Mouse (Mus musculus): ENCODE measurements around the gene Ush2a.

Ush2a gene

DNA sequence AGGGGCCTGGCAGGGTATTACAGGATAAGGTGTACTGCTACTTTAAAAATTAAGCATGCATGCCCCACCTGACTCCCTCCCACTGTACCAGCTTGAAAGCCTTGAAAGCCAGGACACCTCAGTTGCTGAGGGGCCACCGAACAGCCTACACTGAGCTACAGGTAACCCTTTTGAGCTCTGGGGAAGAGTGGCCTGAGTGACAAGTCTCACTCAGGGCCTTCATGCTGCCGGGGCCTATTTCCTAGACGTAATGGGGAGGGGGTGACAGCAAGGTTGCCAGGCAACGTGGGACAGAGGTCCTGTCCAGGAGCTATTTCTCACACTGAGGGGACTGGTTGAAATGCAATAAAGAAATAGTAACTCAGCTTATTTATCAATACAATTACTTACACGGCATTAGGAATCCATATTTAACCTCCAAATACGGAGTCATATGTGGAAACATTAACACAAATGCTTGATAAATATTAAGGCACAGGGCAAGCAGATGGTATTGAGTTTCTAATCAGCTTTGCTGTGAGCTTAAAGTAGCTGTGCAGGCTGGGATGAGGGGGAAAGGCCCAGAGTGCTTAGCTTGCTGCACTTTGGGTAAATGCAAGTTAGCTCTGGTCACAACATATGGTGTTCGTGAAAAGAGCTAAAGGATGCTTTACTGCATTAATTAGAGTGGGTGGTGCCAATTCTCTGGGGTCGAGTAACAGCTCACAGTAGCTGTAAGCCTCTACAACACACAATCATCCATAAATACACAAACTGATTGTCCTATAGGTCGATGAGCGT, at the start of gene Ush2a:
Gene Ush2a, plus strand, starts transcription at position 121 of the 780 bp plus-strand sequence.
- no peak for DNase-seq (ENCODE audit: extremely low spot score, low spot score)

DNA sequence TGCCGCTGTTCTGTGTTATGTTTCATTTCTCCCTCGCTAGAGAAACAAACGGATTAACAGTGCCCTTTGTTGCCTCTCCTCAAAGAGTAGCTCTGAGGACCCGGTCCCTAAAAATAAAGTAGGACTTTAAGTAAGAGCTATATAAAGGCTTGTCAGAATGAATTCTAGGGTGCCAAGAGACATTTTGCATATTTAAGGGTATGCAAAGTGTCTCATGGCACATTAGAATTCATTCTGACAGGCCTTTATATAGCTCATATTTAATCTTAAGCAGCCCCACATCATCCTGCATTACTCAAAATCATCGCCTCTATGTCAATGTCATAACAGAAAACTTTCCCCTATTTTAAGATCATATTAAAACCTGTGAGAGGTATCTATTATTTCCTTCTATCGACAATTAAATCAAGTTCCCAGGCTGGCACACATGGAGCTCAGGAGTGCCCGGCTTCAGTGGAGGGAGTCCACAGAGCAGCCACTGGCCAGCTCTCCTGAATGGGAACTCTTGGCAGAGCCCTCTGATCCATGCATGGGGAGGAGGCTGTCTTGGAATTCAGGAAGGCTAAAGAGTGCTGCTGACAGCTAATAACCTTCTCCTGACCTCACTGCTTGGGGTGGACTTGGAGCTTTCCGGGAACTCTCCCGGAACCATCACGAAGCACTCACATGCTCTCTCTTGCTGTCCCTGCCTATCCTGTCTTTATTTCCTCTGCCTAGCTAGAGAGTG, 46.8 kb upstream of the Ush2a start:
- no peak for DNase-seq (ENCODE audit: extremely low spot score, low spot score)

DNA sequence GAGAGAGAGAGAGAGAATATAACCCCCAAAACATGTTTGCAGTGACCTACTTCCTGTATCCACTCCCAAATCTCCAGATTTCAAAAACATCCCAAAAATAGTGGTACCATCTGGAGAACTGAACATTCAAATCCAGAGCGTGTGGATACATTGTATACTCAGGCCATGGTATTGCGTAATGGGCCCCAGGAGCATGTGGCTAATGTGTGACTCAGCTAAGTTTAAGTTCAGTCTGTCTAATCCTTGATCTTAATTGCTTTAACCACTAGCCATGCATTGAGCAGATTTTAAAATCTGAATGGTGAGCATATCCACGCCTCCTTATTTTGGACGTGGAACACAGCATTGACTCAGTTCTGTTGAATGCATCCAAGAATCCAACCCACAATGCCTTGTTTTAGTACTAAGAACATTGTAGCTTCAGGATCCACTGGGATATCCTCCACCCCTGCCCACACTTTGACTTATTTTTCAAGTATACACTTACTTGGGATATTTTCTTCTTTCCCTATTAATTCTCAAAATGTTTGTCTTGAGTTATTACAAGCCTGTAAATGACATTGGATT, 40.5 kb upstream of the Ush2a start:
- DNase-seq (ENCODE audit: extremely low spot score, low spot score) = no peak

DNA sequence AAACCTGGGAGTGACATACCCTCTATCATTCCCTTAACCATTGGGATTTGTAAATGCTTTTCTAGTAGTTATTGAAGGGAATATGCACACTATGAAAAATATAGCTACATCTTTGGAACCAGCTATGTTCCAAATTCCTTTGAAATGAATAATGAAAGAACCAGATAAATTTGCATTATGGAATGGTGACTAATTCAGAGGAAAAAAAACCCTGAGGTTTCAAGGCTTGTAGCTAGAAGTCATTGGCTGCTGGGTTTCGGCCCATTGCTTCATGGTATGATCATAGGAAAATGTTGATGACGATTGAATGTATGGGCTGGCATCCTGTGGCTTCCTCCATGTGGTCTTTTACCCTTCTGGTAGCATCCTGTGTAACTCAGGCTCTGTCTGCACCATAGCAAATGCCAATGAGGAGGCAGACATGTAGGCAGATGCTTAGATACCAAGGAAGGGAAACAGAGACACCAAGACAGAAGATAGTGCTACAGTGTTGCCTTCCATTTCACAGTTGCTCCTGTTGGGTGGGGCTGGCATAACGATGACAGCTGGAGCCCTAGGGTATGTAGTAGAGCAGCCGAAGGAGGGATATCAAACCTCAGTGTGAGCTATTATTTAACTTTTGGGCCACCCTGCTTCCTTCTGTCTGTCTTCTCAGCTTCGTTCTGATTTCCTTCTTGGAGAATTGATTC, 28.6 kb upstream of the Ush2a start:
- DNase-seq (ENCODE audit: extremely low spot score, low spot score) = no peak

DNA sequence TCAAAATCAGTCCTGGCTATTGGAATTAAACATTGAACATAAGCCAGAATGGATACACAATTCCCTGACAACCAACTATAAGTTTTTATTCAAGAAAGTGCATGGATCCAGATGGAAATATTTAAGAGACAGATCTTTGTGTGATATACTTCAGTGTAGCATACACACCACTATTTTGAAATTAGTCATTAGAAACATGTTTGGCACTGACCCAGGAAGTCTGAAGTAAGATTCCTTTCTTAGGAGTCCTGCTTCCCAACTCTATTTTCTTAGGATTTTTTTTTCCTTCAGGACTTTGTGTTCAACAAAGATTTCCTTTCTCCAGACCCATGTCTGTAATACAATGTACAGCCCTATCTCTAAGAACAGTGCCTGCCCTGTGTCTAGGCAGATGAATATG, 23.2 kb upstream of the Ush2a start:
- no peak for DNase-seq (ENCODE audit: extremely low spot score, low spot score)

DNA sequence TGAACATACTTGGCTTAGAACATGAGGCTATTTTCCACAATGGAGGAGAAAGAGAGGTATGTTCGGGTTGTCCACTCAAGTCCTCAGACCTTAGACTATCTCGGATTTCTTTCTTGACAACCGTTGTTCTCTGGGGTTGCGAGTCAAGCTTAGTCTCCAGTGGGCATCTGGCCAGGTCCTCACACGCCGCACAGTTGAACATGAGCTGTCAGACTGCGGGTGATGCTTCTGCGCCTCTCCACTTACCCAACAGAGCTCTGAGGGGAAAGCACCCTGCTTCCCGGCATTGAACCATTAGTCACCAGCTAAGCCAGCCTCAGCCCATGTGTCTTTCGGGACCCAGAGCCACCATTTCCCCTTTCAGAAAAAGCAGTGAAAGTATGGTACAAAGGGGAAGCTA, 20.1 kb upstream of the Ush2a start:
- DNase-seq (ENCODE audit: extremely low spot score, low spot score) = no peak

DNA sequence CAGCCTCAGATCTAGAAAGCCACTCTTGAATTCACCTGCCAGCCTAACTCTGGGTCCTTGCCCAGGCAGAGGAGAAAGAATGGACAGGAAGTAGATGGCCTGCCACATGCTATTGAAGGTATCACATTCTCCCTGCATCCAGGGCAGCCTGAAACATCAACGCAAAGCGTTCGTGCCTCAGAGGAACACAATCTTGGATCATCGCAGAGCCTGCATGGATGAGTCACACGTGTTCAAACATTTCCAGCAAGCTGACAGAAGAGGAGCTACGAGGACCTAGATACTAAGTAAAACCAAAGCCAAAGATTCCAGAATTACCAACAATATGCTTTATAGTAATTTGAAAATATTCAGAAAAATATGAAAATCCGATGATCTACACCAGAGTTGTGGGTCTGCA, 4.3 kb upstream of the Ush2a start:
- no peak for DNase-seq (ENCODE audit: extremely low spot score, low spot score)

DNA sequence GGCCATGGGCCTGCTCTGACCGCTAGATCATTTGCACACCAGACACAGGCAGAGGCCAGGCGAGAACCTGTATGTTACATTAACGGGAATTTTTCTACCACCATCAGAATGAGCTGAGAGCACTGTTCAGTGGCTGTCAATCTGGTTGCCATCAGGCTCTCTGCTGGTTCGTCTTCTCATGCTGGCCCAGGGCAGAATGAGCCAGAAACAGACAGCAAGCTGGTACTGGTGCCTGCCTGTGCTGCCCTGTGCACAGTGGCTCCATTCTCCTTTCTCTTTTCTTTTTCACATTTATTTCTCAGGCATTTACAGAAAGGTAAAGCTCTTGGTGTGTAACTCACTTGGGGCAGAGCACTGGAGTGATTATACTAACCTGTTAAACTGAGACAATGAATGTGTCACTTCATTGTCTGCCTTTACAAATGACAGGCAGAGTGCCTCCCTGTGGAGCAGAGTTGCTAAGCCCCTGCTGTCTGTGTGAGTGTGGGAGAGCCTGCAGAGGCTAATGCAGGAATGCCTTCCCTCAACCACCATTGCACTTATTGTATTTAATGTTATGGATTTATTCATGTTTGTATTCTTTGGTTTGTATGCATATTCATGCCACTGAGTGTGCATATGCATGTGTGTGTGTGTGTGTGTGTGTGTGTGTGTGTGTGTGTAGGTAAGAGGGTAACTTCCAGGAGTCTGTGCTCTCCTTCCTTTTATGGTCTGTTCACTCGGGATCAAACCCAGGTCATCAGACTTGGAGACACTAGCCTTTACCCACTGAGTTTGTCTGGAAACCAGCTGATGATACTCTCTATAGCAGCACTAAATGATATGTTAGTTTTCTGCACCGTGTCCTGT, 1.3 kb upstream of the Ush2a start:
- DNase-seq (ENCODE audit: extremely low spot score, low spot score) = no peak

DNA sequence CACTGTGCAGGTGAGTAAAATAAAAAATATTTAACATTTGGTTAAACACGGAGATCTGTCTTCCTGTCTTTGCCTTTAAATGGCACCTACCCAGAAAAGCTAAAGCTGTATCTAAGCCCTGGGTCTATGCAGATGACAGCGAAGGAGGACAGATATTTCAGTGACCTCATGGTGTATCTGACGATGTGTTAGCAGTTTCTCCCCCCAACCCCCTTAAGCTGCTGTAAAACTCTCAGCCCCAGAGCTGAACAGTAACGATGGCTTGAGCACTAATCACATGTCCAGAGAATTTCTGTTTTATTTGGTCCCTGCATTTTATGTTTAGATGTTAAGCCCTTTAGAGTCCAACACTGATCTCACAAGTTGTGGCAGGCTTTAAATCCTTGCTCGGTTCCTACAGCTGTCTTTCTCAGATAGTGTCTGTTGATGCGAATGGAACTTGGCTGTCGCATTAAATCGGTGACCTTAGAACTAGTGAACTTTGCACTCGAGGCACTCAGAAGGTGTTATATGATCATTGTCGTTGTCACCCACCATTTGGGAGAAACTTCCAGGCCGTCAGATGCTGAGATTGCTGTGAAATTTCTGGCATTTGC, 5.4 kb downstream of the Ush2a start:
- DNase-seq (ENCODE audit: extremely low spot score, low spot score) = no peak

DNA sequence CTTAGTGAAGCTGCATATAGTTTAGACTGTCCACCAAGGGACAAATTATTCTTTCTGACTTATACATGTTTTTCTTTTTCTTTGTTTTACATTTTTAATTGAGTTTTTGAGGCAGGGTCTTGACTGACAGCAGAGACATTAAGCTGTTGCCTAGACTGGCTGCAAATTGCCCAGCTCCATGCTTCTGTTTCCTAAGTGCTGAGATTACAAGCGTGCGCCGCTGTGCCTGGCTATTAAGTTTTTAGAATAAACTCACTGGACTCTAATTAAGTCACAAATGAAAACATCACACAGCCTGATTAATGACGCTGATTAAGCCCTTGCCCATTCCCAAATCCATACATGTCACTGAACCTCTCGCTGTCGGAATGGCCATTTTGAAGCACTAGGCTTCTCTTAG, 7.2 kb downstream of the Ush2a start:
- no peak for DNase-seq (ENCODE audit: extremely low spot score, low spot score)

DNA sequence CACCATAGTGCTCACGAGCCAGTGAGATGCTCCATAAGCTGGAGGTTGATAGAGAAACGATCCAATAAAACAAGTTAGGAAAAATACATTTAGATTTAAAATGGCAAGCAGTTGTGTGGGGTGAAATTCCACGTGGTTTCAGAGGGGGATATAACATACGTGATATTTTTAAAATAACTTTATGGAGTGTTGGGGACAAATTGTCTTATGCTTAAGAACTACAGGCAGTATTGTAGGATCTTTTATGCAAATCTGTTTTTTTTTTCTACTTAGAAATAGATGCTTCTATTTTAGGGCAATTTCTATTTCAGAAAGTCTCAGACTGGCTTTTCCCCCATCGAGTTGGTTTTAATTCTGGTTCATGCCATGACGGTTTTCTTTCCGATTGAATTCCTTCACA, 51.5 kb downstream of the Ush2a start:
- DNase-seq (ENCODE audit: extremely low spot score, low spot score) = no peak

DNA sequence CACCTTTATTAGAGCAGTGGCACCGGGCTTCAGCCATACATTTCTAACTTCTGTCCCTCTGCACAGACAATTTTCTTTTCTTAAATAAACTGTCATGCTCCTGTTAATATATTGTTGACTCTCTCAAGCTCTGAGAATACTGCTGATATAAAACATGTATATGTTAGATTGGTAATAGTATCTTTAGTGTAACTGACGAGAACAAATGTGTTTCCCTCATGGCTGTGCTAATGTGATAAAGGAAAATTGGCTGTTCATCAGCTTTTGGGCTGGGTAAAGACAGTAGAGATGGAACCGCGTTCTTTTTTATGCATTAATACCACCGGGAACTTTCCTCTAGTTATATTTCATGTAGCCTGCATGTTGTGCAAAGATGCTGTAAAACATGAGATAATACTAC, 54.8 kb downstream of the Ush2a start:
- no peak for DNase-seq (ENCODE audit: extremely low spot score, low spot score)

DNA sequence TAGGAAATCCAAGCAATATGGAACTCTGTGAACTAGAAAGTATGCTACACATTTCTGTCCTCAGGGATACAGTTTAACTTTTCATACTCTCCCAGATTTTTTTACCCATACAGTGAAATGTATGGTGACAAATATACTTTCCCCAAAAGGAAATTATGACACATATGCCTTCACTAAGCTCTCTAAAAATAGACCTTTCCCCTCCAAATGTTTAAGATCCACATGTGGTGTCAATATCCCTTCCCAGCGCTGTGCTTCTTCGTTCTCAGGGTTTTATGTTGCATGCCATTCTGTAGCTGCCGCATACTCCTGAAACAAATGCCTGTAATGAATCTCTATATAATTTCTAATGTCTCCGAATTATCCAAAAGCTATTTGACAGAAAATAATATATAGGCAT, 58.4 kb downstream of the Ush2a start:
- DNase-seq (ENCODE audit: extremely low spot score, low spot score) = no peak

DNA sequence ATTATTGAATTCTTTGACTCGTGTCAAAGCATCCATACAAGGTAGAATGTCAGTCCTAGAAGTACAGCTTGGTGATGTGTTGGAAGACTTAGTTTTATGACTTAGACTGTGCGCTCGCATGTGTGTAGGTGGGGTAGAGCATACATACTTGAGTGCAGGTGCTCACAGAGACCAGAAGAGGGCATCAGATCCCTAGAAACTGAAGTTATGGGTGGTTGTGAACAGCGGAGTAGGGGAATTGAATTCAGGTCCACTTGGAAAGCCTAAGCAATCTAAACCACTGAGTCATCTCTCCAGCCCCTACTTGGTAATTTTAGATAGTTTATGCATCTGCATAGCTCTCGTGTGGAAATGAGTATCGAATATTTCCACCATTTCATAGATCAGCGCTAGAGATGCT, 59.7 kb downstream of the Ush2a start:
- DNase-seq (ENCODE audit: extremely low spot score, low spot score) = no peak

DNA sequence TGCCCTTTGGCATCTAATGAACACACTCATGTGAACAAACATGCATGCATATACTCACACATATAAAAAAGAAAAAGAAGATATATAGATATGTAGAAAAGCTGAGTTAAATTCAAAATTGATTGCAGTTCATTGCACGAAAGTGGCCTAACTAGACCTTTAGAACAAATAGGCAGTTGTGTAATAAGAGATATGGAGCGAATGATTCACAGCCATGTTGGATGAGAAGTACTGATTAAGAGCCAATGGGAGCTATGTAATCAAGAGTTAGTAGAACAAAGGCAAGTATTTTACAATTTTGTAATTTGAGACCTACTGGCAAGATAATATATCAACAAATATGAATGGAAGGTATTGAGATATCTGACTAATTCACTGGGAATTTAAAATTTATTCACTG, 68.6 kb downstream of the Ush2a start:
- DNase-seq (ENCODE audit: extremely low spot score, low spot score) = no peak

DNA sequence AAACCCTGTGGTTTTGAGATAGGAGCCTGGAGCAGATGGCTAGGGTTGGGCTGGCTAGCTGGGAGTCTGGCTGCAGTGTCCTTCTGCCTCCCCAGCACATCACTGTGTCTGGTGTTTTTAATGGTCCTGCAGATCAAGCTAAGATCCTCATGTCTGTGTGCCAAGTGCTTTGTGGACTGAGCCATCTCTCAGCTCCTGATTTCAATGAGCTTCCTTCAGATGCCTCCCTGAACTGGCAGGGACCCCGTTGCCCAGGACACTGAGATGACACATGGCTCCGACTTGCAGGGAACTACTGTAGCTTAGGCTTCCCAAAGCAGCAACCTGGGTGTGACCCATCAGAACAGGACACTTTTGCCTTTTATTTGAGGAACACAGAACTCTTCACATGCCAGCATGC, 72.1 kb downstream of the Ush2a start:
- no peak for DNase-seq (ENCODE audit: extremely low spot score, low spot score)

DNA sequence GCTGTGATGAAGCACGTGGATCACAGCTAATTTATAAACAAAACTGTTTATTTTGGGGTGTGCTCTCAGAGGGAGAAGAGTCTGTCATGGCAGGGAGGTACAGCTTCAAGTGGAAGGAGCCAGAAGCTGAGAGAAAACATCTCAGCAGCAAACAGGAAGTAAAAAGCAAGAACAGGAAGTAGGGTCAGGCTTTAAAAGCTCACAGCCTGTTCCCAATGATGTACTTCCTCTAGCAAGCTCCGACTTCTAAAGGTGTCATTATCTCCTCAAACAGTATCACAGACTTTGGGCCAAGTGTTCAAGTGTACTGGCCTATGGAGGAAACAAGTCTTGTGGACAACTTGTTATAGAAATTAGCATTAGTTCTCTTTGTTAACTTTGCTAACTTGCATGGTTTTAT, 85.9 kb downstream of the Ush2a start:
- DNase-seq (ENCODE audit: extremely low spot score, low spot score) = no peak

DNA sequence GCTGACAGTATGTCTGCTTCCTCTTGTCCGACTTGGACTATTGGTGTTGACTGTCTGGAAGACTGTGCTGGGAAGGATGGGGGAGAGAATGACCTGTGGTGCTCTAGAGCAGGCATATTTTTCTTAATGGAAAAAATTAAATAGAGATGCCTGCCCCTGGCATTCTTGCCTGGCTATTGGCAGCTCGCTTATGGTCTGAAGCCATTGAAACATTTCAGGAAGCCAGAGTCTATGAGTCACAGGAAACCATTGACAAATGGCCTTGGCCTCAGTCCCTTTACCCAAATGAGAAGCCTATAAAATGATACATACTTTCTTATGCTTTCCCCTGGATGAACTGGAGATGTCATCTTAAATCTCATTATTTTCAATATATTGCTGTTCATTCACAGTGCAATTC, 92.9 kb downstream of the Ush2a start:
- no peak for DNase-seq (ENCODE audit: extremely low spot score, low spot score)

DNA sequence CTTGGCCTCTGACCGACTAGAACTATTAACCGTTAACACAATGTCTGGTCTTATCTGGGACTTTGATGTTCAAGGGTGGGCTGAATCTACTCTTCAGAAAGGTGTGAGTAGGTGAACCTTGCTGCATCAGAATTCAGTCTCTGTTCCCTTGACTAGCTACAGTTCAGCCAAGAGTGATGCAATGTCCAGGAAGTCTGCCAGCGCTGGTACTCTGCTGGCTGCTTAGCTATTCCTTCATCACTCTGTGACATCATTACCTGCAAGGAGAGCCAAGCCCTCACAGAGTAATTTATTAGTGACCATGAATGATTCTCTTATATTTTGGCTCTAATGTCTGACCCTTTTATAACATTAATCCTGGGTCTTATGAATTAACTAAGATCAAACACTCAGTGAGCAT, 101.7 kb downstream of the Ush2a start:
- no peak for DNase-seq (ENCODE audit: extremely low spot score, low spot score)

DNA sequence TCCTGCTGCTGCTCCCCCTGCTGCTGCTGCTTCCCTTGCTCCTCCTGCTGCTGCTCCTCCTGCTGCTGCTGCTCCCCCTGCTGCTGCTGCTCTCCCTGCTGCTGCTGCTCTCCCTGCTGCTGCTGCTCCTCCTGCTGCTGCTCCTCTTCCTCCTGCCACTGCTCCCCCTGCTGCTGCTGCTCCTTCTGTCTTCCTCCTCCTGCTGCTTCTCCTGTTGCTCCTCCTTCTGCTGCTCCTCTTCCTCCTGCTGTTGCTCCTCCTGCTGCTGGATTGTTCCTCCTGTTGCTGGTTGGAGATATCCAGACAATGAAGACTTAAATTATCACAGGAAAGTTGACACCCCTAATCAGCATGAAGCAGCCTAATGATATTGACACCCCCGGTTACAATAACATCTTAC, 123.4 kb downstream of the Ush2a start:
- no peak for DNase-seq (ENCODE audit: extremely low spot score, low spot score)

DNA sequence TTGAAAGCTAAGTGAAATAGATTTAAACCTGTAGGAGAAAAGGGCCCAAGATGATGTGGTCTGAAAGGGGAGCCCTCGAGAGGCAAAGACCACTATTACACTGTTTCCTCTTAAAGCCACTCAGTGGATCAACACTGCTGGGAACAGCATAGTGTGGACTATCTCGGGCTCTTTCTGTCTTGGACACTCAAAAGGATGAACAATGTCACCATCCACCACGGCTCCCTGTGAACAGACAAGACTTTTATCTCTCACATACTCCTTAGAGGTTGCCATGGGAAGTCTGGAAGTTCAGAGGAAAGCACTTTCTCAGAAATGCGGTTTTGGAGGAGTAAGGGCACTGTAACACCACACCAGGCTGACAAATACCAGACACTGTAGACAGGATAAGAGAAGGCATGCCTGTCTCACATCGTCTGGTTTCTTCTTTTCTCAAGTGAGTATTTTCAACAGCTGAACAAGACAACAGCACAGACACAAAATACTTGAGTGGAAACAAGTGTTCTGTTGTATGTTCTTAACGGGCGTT, 124.0 kb downstream of the Ush2a start:
- DNase-seq (ENCODE audit: extremely low spot score, low spot score) = no peak

Measured in neural tube, embryonic 10.5 days (tissue).